Mouse (Mus musculus): ENCODE results near the gene Ifi208. TPM values are rescaled to one million over a fixed set of nuclear protein-coding genes. Genes with fewer than 3 reads are reported as not detected.

The Ifi208 gene
- polyA plus RNA-seq, 1 experiment = not detected

DNA sequence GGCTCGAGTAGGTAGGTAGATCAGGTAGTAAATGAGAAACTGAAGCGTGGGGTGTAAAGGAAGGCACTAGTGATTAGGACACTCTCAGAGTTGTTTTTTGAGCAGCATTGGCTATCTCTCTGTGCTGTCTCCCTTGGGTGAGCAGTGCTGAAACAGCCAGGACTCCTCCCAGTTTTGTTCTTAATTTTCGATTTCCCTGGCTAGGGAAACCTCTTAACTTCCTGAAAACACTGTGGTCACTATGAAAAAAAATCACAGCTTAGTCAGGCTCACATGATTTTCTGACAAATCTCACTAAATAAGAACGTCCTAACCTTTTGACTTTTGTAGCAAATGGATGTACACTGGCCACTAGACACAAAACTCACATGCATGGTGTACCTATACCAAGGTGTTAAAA lies 68.2 kb downstream of the Ifi208 start, which contains the start of gene Ifi207:
Gene Ifi207 (minus strand): TSS at position 92 of the 400 bp plus-strand sequence.
- no peak for DNase-seq (ENCODE audit: low read depth)
- no peak for TF ChIP-seq POLR2A (IDR thresholded peaks at IDR 0.05; ENCODE audit: borderline replicate concordance, extremely low read depth, insufficient read depth, insufficient read length, poor library complexity, severe bottlenecking)
- no peak for TF ChIP-seq CTCF (IDR thresholded peaks at IDR 0.05; ENCODE audit: borderline replicate concordance, extremely low read depth, insufficient read depth, insufficient read length)

DNA sequence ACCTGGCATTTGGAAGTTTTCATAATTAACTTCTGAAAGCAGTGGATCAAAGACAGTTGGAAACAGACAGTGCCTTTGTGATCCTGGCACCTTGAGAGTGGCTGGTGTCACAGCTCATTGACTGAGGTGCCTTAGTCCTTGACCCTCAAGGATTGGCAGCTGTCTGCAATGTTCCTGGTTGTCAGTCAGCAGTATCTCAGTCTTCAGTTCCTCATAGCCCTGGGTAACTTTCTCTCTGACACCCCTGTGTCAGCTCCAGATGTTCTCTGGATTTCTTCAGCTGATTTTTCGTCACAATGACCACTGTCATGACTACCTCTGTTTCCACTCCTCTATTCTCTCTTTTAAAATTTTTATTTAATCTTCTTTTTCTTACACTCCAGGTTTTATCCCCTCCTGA lies 68.8 kb downstream of the Ifi208 start:
- TF ChIP-seq CTCF (IDR thresholded peaks at IDR 0.05; ENCODE audit: borderline replicate concordance, extremely low read depth, insufficient read depth, insufficient read length) (no peak), POLR2A (IDR thresholded peaks at IDR 0.05; ENCODE audit: borderline replicate concordance, extremely low read depth, insufficient read depth, insufficient read length, poor library complexity, severe bottlenecking) (no peak)
- DNase-seq (ENCODE audit: low read depth) = no peak

Other genes starting within 250 kb of the Ifi208 start
- gene Ifi206, start 182.6 kb upstream of the Ifi208 start, polyA plus RNA-seq (2012; rRNA removed) = 0.05 TPM in 1 of 2 replicates, not detected in the other
- gene Ifi214, start 137.7 kb upstream of the Ifi208 start, polyA plus RNA-seq (2012; rRNA removed) = not detected in 2 replicates
- gene Ifi213, start 74.4 kb upstream of the Ifi208 start, polyA plus RNA-seq (2012; rRNA removed) = 0.05 TPM in 1 of 2 replicates, not detected in the other
- gene Ifi209, start 42.8 kb upstream of the Ifi208 start, polyA plus RNA-seq (2012; rRNA removed) = 0.04 and 0.05 TPM in 2 replicates
- 0.74 and 0.94 TPM in 2 replicates for gene Ifi207, start 68.1 kb downstream of the Ifi208 start, polyA plus RNA-seq (2012; rRNA removed)
- 0.28 and 0.63 TPM in 2 replicates for gene Ifi204, start 93.3 kb downstream of the Ifi208 start, polyA plus RNA-seq (2012; rRNA removed)
- gene Ifi211, start 239.4 kb downstream of the Ifi208 start, polyA plus RNA-seq (2012; rRNA removed) = 0.11 and 0.23 TPM in 2 replicates

All from brain, embryonic 14.5 days (tissue).